Mouse (Mus musculus): ENCODE data around the gene Eif4g3.
"Not testable (repeated sequence)": the region's sequence is repeated elsewhere in the genome, so short reads cannot be mapped to it uniquely, and the experiment has no call there.

Gene Eif4g3

DNA sequence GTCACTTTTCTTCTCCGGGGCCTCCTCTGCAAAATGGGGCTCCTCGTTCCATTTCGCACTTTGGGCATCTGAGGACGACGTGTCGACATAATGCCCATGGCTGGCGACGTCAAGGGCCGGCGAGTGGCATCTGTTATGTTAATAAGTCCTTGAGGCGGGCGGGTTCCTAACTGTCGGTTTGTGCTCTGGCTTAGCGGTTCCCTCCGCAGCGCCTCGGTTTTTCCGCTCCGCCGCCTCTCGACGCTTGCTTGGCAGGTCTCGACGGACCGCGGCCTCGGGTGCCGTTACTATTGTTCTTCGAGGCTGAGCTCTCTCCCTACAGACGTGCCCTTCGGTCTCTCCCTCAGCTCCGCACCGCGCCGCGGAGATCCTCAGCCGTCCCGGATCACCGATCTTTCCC is at the start of gene Eif4g3:
Gene Eif4g3, plus strand, starts transcription at position 133 of the 400 bp plus-strand sequence.
- DNase-seq: no peak

- no peak for DNase-seq
These were observed 49.3 kb upstream of the Eif4g3 start for GRCm38 (mm10) chr4:137943540-137943939.

GRCm38 (mm10) chr4:137945376-137945775 is 47.4 kb upstream of the Eif4g3 start:
- no peak for DNase-seq

DNA sequence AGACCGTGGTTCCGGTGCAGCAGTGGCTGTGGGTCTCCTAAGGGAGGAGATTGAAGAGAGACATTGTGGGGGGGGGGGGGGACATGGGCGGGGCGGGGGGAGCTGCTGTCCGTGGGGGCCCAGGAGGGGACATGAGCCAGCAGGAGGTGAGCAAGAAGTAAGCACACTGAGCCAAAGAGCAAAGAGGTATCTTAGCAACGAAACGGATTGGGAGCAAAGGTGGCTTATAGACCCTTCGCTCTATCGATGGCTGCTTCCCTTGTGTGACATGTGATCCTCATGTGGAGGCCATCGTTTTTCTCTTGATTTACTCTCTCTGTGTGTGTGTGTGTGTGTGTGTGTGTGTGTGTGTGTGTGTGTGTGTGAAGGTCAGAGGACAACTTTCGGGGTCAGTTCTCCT is 46.4 kb upstream of the Eif4g3 start:
- no peak for DNase-seq

DNA sequence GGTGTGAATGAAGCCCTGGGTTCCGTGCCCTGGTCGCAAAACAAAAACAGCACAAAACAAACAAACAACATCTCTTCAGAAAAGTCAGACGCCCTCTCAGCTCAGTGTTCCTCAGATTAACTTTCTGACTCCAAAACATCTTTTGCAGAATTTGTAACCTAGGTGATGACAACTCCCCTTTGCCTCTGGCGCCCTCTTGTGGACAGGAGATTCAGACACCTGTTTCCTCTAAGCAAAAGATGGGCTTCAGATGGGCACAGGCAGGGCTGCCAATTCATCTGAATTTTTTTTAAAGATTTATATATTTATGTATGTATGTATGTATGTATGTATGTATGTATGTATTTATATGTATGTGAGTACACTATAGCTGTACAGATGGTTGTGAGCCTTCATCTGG is 40.0 kb upstream of the Eif4g3 start:
- peak; percentile 84 for DNase-seq

GRCm38 (mm10) chr4:137954184-137954583 is 38.6 kb upstream of the Eif4g3 start:
- DNase-seq: no peak

DNA sequence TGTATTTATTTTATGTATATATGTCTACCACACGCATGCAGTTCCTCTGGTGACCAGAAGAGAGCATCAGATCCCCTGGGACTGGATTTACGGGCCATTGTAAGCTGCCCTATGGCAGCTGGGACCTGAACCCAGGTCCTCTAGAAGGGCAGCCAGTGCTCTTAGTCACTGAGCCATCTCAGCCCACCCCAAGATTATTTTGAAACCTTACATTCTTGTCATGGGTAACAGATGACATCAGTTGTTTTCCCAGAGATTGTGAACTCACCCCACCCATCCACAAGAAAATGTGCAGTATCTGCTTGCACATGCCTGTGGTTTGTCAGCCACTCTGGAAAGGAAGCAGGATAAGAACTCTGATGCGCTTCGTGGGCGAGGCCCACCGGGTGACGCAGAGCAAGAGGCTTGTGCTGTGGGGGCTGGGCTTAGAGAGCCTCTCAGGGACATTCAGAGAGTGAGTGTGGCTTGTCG is 37.9 kb upstream of the Eif4g3 start:
- no peak for DNase-seq

GRCm38 (mm10) chr4:137956260-137956659 is 36.6 kb upstream of the Eif4g3 start:
- no peak for DNase-seq

- DNase-seq: no peak
These were observed 32.7 kb upstream of the Eif4g3 start for GRCm38 (mm10) chr4:137959889-137960665.

- no peak for DNase-seq
These were observed 32.1 kb upstream of the Eif4g3 start for GRCm38 (mm10) chr4:137960757-137961156.

DNA sequence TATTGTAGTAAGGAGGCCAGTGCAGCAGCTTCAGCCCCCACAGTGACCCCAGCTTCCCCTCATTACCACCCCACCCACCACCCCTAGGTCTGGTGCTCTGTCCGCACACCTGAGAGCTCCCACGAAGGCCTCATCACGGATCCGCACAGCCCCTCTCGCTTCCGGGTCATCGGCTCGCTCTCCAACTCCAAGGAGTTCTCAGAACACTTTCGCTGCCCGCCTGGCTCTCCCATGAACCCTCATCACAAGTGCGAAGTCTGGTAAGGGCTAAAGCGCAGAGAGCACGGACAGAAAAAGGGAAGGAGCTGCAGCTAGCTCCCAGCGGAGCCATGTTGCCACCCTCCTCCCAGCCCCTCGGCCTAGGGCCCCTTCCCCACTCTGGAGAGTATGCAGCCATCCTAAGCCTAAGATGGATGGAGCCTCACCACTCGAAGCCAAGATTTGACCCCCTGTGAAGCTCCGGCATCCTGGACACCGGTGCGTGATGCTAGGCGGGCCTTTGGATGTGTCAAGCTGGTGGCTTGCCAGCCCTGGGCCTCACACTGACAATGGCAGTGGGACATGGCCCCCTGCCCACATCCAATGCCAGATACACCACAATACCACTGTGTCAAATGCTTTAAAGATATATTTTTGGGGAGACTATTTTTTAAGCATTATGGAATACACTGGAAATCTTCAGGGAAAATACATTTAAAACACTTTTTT is 30.0 kb upstream of the Eif4g3 start:
- no peak for DNase-seq

GRCm38 (mm10) chr4:137963431-137963830 is 29.4 kb upstream of the Eif4g3 start:
- DNase-seq: no peak

DNA sequence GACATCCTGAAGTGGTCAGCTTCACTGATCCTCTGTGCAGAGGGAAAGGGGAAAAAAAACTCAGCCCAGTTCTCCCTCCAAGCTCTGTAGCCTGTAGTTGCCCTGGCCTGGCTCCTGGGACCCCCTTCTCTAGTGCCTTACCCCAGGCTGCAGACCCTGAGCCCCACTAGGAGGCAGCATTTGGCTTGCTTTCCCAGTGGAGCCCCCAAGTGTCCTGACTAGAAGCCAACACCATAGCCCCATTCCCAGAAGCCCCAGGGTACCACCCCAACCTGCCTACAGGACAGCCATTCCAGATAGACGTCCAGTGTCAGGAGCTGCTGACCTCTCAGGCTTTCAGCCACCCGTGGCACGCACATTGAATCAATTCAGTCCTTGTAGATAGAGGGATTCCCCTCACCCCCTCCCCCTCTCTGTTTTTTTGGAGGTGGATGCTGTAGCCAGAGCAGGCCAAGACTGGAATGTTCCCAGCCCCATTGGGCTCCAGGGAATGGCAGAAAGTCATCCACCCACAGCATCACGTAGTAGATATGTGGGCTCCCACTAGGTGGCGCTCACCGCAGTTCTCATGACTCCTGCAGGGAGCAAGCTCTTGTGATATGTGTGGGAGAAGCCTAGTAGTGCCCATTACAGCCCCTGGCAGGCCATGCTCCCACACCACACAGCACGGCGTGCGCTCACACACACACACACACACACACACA is 28.8 kb upstream of the Eif4g3 start:
- peak; percentile 74 for DNase-seq

- DNase-seq: no peak
These were observed 28.3 kb upstream of the Eif4g3 start for GRCm38 (mm10) chr4:137964585-137964930.

GRCm38 (mm10) chr4:137968203-137968602 is 24.6 kb upstream of the Eif4g3 start:
- peak; percentile 75 for DNase-seq

GRCm38 (mm10) chr4:137970623-137971199 is 22.1 kb upstream of the Eif4g3 start:
- not testable (repeated sequence) for DNase-seq

DNA sequence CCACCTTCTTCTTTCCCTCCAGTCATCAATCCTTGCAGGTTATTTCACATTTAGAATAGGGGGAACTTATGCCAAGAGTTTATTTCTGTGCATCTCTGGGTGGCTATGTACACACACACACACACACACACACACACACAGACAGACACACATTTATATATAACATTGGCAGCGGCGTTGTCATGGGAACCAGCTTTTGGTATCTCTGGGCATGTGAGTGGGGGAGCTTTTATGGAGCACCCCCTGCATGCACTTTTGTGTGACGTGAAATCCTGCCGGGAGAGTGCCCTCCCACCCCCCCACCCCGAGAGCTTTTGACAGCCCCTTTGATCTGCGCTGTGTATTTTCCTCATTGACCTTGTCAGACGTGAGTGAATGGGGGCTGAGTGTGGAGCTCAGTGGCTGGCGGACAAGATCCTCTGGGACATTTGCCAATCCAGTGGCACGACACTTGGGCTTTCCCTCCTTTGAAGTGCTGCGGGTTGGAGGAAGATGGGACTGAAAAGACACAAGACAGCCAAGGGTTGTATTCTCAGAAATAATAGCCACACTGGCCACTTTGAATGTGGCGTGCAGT is 17.9 kb upstream of the Eif4g3 start:
- DNase-seq: not testable (repeated sequence)

DNA sequence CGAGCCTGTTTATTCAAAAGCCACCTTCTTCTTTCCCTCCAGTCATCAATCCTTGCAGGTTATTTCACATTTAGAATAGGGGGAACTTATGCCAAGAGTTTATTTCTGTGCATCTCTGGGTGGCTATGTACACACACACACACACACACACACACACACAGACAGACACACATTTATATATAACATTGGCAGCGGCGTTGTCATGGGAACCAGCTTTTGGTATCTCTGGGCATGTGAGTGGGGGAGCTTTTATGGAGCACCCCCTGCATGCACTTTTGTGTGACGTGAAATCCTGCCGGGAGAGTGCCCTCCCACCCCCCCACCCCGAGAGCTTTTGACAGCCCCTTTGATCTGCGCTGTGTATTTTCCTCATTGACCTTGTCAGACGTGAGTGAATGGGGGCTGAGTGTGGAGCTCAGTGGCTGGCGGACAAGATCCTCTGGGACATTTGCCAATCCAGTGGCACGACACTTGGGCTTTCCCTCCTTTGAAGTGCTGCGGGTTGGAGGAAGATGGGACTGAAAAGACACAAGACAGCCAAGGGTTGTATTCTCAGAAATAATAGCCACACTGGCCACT is 13.7 kb upstream of the Eif4g3 start:
- not testable (repeated sequence) for DNase-seq

DNA sequence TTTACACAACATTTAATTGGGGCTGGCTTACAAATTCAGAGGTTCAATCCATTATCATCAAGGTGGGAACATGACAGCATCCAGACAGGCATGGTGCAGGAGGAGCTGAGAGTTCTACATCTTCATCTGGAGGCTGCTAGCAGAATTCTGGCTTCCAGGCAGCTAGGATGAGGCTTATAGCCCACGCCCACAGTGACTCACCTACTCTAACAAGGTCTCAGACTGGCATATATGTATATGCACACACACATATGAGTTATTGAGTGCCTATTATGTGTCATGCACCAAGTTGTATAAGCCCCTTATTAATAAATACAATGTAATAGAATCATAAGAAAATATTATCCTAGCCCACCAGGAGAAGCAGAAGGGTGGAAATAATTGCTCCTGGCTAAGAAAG is 10.0 kb upstream of the Eif4g3 start:
- DNase-seq: no peak

DNA sequence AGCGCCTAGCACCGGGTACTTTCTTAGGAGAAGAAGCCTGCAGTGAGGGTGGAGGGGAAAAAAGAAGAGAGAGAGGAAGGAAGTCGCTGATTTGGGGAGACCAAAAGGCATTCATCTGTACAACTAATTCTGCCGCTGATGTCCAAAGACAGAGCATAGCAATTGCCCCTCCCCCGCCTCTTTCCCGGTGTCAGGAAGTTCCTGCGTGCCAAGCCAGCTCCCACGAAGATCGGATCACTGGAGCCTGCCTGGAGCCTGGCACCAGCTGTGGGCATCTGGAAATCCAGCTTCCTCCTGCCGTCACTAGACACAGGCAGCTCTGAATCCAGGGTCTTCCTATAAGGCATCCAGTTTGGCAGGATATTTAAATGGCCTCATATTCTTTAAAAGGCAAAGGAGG is 8.6 kb upstream of the Eif4g3 start:
- DNase-seq: no peak

GRCm38 (mm10) chr4:137984746-137985145 is 8.1 kb upstream of the Eif4g3 start:
- DNase-seq: no peak

DNA sequence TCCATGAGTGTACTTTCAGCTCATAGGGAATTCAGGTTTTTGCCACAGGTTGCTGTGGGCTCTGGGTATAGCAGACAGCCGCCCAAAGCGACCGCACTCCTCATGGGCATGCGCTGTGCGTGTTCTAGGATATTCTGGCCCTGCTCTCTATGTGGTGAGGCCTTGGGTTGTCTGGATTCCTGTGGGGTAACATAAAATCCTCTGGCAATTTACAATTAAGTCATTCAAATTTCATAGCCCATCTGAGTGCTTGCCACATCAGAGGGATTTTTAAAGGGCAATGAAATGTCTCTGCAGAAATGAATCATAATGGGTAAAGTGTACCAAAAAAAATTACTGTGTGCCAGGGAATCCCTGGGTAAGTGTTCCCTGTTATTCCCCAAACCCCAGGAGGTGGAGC is 3.4 kb upstream of the Eif4g3 start:
- DNase-seq: no peak

DNA sequence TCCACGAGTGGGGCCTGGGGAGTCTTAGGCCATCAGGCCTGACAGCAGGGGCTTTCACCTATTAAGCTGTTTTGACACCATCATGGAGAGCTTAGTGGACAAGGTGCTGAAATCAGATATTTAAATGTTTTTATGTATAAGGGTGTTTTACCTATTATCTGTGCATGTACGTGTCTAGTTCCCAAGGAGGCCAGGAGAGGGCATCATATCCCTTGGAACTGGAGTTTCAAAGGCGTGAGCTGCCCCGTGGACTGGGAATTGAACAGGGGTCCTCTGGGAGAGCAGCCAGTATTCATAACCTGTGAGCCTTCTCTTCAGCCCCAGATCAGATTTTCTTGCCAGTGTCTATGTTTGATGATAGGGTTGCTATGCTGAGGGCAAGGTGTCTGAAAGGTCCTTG is 2.4 kb upstream of the Eif4g3 start:
- DNase-seq: no peak

All from thymus, postnatal 14 days (tissue).